Mouse (Mus musculus) midbrain, embryonic 13.5 days (tissue): ENCODE results near the gene Polr2a. TPM values are rescaled to one million over a fixed set of nuclear protein-coding genes. Genes with fewer than 3 reads are reported as not detected.

Experiments used
- ATAC-seq: fragments of 200-750 bp; cut with Nextera tagmentation; 2 replicates; pipeline ENCODE4 v1.8.0; 2017; ENCODE audit warnings: mild to moderate bottlenecking, moderate TSS enrichment, moderate library complexity
- H3K27ac ChIP-seq: fragments of 300-500 bp; sonication (generic); 2 replicates; pipeline ENCODE4 v1.5.1; 2015; ENCODE audit warnings: inconsistent platforms, mild to moderate bottlenecking, moderate library complexity
- H3K27me3 ChIP-seq: fragments of 300-500 bp; sonication (generic); 2 replicates; pipeline ENCODE4 v1.6.1; 2015; ENCODE audit warnings: mild to moderate bottlenecking, inconsistent platforms
- H3K36me3 ChIP-seq: fragments of 300-500 bp; sonication (generic); 2 replicates; pipeline ENCODE4 v1.6.1; 2015; ENCODE audit warnings: mild to moderate bottlenecking, inconsistent platforms
- H3K4me1 ChIP-seq: fragments of 300-500 bp; sonication (generic); replicated peaks from 2 replicates; pipeline ENCODE4 v1.6.1; 2015; ENCODE audit warnings: inconsistent platforms
- H3K4me2 ChIP-seq: fragments of 300-500 bp; sonication (generic); replicated peaks from 2 replicates; pipeline ENCODE4 v1.6.1; 2015; ENCODE audit warnings: moderate library complexity, mild to moderate bottlenecking, inconsistent platforms
- H3K4me3 ChIP-seq: fragments of 300-500 bp; sonication (generic); replicated peaks from 2 replicates; pipeline ENCODE4 v1.5.1; 2015; ENCODE audit warnings: mild to moderate bottlenecking, inconsistent platforms
- H3K9ac ChIP-seq: fragments of 300-500 bp; sonication (generic); replicated peaks from 2 replicates; pipeline ENCODE4 v1.6.1; 2015; ENCODE audit warnings: mild to moderate bottlenecking, inconsistent platforms
- H3K9me3 ChIP-seq: fragments of 300-500 bp; sonication (generic); 2 replicates; pipeline ENCODE4 v1.6.1; 2016; ENCODE audit warnings: mild to moderate bottlenecking, inconsistent platforms
- WGBS: fragments of 180-500 bp; shearing (Covaris S2); methylation state at CpG from one replicate; pipeline ENCODE4 v1.1.7; 2015; 5-methylcytosine and 5-hydroxymethylcytosine counted together
- polyA plus RNA-seq: library from polyadenylated mRNA; unstranded; fragments of >200 nt; fragmentation: Nextera tagmentation; extraction: Ambion mirVana; gene quantifications from 2 replicates; pipeline ENCODE4 v1.2.1, GENCODE M21; 2015

Gene Polr2a
- polyA plus RNA-seq, 1 experiment from 2014 or later = 24.9 TPM

DNA sequence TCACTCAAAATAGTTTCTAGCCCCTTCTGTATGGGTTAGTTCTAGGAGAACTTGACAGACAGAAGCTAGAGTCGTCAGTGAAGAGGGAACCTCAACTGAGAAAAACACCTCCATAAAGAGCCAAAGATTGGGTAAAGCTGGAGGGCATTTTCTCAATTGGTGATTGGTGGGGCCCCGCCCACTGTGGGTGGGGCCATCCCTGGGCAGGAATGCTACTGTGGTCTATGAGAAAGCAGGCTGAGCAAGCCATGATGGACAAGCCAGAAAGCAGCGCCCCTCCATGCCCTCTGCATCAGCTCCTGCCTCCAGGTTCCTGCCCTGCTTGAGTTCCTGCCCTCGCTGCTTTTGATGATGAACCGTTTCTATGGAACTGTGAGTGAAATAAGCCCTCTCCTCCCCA is 32.5 kb downstream of the Polr2a start:
- H3K9ac ChIP-seq = no peak overlapping the region
- ATAC-seq = no peak
- 40% methylated on average over 5 of the region's 5 CpGs for WGBS
- H3K27me3 ChIP-seq = no peaks in the 10 kb centered on the region
- no peak overlapping the region for H3K4me2 ChIP-seq
- H3K4me3 ChIP-seq = no peak overlapping the region
- H3K9me3 ChIP-seq = no peaks in the 10 kb centered on the region
- no peaks in the 10 kb centered on the region for H3K4me1 ChIP-seq
- H3K36me3 ChIP-seq = no peaks in the 10 kb centered on the region
- H3K27ac ChIP-seq = no peak overlapping the region

DNA sequence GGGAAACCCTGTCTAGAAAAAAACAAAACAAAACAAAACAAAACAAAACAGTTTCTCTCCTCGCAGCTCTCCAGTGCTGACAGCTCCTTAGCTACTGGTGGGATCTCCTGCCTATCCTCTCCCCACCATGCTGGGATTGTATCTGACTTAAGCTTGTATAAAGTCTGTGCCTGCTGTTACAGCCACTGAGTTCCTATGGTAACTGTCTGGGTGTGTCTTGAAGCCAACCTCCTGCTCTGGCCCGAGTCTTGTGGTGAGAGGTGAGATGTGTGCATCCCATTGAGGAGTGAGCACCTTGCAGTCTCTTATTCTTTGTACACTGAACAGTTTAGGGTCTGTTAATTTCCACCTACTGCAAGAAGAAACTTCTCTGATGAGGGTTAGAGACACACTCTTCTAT is 35.4 kb downstream of the Polr2a start:
- Histone ChIP-seq H3K27ac (no peak overlapping the region), H3K9ac (no peak overlapping the region)
- WGBS = 50% methylated on average over 2 of the region's 2 CpGs

DNA sequence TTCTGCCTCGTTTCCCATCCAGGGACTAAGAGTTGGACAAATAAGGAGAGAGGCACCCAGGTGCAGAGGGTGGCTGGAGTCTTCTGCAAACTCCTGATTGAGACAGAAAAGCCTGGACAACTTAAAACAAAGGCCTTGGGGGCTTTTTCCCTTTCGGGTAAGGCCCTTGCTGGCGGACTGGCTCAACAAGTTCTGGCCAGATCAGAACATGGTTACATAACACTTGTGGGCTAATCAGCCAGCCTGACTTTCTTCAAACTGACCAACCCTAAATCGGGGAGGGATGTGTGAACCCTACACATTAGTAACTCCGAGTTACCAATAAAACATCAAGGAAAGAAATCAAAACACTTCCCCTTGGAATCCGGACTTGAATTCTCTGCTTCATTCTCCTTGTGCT is 37.6 kb downstream of the Polr2a start:
- no peak overlapping the region for H3K4me2 ChIP-seq
- peaks cover 3% of the 10 kb centered on the region; the same call in 1 of the 2 replicates for H3K4me1 ChIP-seq
- no peaks in the 10 kb centered on the region for H3K27me3 ChIP-seq
- no peak overlapping the region for H3K4me3 ChIP-seq
- no peaks in the 10 kb centered on the region for H3K36me3 ChIP-seq
- no peaks in the 10 kb centered on the region for H3K9me3 ChIP-seq
- no peak overlapping the region for H3K9ac ChIP-seq
- WGBS = 88% methylated on average over 6 of the region's 6 CpGs
- ATAC-seq = no peak
- no peak overlapping the region for H3K27ac ChIP-seq

More for the DNA sequence above, 35.4 kb downstream of the Polr2a start:
- Histone ChIP-seq H3K4me1 (peaks cover 3% of the 10 kb centered on the region; the same call in 1 of the 2 replicates), H3K4me3 (no peak overlapping the region), H3K4me2 (no peak overlapping the region), H3K27me3 (no peaks in the 10 kb centered on the region), H3K9me3 (no peaks in the 10 kb centered on the region), H3K36me3 (no peaks in the 10 kb centered on the region)
- ATAC-seq = no peak

DNA sequence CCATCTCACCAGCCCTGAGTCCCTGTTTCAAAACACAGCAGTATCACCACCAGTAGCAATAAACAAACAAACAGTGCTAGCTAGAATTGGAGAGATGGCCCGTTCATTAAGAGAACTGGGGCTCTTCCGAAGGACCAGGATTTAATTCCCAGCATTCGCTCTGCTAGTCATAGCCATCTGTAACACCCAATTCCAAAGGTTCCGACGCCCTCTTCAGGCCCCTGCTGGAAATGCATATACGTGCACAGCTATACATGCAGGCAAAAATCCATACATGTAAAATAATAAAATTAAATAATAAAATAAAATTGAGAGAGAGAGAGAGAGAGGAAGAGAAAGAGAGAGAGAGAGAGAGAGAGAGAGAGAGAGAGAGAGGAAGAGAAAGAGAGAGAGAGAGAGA is 39.0 kb downstream of the Polr2a start:
- ATAC-seq = no peak
- Histone ChIP-seq H3K4me1 (peaks cover 3% of the 10 kb centered on the region; the same call in 1 of the 2 replicates), H3K9ac (no peak overlapping the region), H3K4me2 (no peak overlapping the region), H3K4me3 (no peak overlapping the region), H3K27ac (no peak overlapping the region), H3K36me3 (no peaks in the 10 kb centered on the region), H3K9me3 (no peaks in the 10 kb centered on the region), H3K27me3 (no peaks in the 10 kb centered on the region)
- WGBS = 74% methylated on average over 6 of the region's 6 CpGs

DNA sequence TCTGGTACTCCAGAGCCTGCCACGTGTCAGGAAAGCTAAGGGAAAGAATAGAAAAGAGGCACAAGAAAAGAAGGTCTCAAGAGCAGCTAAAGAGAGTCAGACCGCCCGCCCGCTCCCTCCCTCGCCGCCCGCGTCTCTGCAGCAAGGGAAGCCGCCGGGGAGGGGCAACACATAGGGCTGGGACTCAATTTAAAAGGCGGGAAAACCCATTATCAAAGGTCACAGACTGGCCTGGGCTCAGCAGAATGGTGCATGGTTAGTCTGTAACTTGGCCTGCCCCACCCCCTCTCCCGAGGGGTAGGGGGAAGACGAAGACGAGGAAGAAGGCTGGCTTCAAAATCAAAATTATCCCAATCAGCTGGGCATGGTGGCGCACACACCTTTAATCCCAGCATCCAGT is 39.8 kb downstream of the Polr2a start:
- ATAC-seq = no peak
- 24% methylated on average over 15 of the region's 15 CpGs for WGBS
- H3K9ac ChIP-seq = no peak overlapping the region

DNA sequence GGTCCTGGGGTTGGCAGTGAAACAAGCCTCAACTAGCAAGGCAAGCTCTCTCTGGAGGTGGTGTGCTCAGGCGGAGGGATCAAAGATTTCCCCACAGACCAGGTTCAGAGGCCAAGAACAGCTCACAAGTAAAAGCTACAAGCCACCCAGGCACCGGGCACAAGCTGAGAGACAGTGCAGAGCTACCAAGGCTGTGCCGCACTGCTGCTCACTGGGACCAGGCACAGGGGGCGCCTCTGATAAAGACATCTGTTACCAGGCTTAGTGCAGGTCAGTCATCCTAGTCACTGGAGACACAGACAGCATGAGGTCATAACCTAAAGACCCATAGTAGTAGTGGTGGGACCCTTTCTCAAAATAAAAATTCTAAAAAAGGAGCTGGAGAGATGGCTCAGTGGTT is 41.5 kb downstream of the Polr2a start:
- no peaks in the 10 kb centered on the region for H3K36me3 ChIP-seq
- no peak for ATAC-seq
- peaks cover 3% of the 10 kb centered on the region; the same call in 1 of the 2 replicates for H3K4me1 ChIP-seq
- no peak overlapping the region for H3K4me2 ChIP-seq
- no peaks in the 10 kb centered on the region for H3K9me3 ChIP-seq
- 59% methylated on average over 4 of the region's 4 CpGs for WGBS
- no peak overlapping the region for H3K27ac ChIP-seq
- no peaks in the 10 kb centered on the region for H3K27me3 ChIP-seq
- H3K9ac ChIP-seq = no peak overlapping the region
- H3K4me3 ChIP-seq = no peak overlapping the region

More for the DNA sequence above, 39.8 kb downstream of the Polr2a start:
- Histone ChIP-seq H3K4me3 (no peak overlapping the region), H3K27ac (no peak overlapping the region), H3K4me1 (peaks cover 3% of the 10 kb centered on the region; the same call in 1 of the 2 replicates), H3K4me2 (no peak overlapping the region; the same call in 1 of the 2 replicates), H3K9me3 (no peaks in the 10 kb centered on the region), H3K27me3 (no peaks in the 10 kb centered on the region), H3K36me3 (no peaks in the 10 kb centered on the region)

DNA sequence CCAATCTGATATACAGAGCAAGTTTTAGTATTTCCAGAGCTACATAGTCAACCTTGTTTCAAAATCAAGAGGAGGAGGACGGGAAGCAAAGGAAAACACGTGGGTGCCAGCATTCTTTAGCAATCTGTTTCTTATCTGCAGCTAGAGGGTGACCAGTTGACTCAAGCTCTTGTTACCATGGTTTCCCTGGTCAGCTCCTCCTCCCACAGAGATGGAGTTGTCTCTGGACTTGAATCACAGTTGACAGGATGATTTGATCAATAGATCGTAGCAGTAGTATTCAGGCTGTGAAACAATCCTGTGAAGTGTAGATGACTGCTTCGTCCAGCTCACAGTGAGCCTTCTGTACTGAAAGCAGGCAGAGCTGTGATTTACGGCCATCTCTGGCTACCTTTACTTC is 42.5 kb downstream of the Polr2a start:
- Histone ChIP-seq H3K9ac (no peak overlapping the region), H3K27ac (no peak overlapping the region), H3K4me2 (no peak overlapping the region), H3K4me3 (no peak overlapping the region), H3K27me3 (no peaks in the 10 kb centered on the region), H3K9me3 (no peaks in the 10 kb centered on the region), H3K4me1 (peaks cover 3% of the 10 kb centered on the region; the same call in 1 of the 2 replicates), H3K36me3 (no peaks in the 10 kb centered on the region)
- ATAC-seq = no peak
- WGBS = 29% methylated on average over 5 of the region's 5 CpGs

DNA sequence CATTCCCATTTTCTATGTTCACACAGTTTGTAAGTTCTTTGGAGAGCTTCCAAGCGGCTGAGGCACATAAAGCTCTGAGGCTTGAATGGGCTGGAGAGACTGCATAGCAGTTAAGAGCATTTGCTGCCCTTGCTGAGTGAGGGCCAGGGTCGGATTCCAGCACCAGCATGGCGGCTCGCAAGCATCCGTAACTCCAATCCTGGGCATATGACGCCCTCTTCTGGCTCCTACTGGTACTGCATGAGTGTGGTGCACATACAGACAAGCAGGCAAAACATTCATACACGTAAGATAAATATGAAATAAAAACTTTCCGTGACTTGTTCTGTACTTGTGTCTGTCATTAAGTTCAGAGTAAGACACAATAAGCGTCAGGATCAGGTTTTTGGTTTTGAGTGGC is 43.0 kb downstream of the Polr2a start:
- 61% methylated on average over 9 of the region's 9 CpGs for WGBS
- peaks cover 3% of the 10 kb centered on the region; the same call in 1 of the 2 replicates for H3K4me1 ChIP-seq

DNA sequence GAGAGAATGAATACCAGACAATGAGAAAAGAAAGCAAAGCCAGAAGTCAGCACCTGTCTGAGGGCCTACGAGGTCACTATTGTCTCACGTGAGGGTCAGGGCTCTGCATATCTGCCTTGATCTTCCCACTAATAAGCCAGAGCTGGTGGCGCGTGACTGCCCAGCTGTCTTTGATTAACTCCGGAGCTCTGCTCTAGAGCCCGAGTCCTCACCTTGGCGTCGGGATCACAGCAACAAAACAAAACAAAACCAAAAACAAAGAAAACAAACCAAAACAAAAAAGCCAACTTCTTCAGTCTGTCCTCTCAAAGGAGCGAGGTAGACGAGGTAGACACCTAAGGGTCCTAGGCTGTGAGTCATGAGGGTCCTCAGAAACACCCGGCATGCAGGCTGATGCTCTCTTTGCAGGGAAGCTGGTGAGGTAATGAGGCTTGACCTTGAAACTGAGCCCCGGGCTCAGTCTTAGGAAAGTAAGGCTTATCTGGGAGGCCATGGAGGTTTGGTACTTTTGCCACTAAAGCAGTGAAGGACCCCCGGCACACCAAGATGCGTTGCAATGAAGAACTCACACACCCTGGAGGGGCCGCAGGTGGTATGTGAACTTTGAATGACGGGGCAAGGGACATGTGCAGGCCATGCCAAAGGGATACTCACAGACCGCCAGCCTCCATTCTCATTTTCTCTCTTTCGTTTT is 43.7 kb downstream of the Polr2a start:
- Histone ChIP-seq H3K36me3 (no peaks in the 10 kb centered on the region), H3K9me3 (no peaks in the 10 kb centered on the region), H3K27ac (no peak overlapping the region), H3K27me3 (no peaks in the 10 kb centered on the region), H3K9ac (no peak overlapping the region), H3K4me2 (no peak overlapping the region), H3K4me3 (no peak overlapping the region), H3K4me1 (peaks cover 3% of the 10 kb centered on the region; the same call in 1 of the 2 replicates)
- WGBS = 71% methylated on average over 18 of the region's 18 CpGs
- ATAC-seq = no peak

More for the DNA sequence above, 43.0 kb downstream of the Polr2a start:
- no peak for ATAC-seq
- Histone ChIP-seq H3K9ac (no peak overlapping the region), H3K27me3 (no peaks in the 10 kb centered on the region), H3K36me3 (no peaks in the 10 kb centered on the region), H3K9me3 (no peaks in the 10 kb centered on the region), H3K27ac (no peak overlapping the region), H3K4me3 (no peak overlapping the region), H3K4me2 (no peak overlapping the region)

DNA sequence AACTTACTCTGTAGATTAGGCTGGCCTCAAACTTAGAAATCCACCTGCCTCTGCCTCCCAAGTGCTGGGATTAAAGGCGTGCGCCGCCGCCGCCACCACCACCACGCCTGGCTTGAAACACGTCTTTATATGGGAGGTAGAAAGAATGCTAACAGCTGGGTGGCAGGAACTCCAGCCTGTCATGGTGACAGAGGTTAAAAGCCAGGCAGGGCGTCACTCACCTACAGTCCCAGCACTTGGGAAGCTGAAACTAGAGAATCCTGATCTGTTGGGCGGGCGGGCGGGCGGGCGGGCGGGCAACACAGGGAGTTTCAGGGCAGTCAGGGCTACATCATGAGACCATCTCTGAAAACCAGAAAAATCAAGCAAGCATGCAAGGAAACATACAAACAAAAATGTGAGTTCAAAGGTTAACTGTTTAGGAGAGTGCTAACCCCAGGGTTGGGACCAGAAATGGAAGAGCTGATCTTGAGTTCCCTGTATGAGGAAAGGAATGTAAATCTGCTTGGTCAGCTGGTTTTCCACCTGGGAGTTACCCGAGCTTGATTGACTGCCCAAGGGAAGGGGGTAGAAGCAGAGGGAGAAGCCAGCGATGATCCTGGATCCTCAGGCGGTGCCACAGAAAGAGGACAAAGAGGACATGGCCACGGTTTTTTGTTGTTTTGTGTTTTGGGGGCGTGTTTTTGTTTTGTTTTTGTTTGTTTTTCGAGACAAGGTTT is 45.3 kb downstream of the Polr2a start:
- H3K27me3 ChIP-seq = no peaks in the 10 kb centered on the region
- no peak overlapping the region for H3K27ac ChIP-seq
- ATAC-seq = no peak
- no peak overlapping the region for H3K4me2 ChIP-seq
- H3K4me3 ChIP-seq = no peak overlapping the region
- H3K9me3 ChIP-seq = no peaks in the 10 kb centered on the region
- no peaks in the 10 kb centered on the region; the same call in 1 of the 2 replicates for H3K4me1 ChIP-seq
- WGBS = 83% methylated on average over 20 of the region's 20 CpGs
- no peaks in the 10 kb centered on the region for H3K36me3 ChIP-seq
- no peak overlapping the region for H3K9ac ChIP-seq

DNA sequence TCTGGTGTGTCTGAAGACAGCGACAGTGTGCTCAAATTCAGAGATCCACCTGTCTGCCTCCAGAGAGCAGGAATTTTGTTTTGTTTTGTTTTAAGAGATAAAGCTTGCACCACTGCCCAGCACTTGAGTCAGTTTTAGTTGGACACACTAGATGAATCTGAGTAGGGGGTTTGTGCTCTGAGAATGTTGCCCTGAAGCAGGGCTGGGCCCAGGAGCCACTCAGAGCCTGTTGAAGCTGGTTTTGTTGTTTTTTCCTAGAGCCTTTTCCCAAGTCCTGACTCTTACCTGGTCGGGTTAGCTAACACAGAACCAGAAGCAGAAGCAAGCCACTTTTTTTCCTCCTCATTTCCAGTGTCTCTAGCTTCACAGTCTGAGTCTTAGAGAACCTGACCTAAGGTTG is 47.4 kb downstream of the Polr2a start:
- Histone ChIP-seq H3K4me2 (no peak overlapping the region), H3K27me3 (no peaks in the 10 kb centered on the region), H3K9me3 (no peaks in the 10 kb centered on the region), H3K36me3 (no peaks in the 10 kb centered on the region), H3K4me3 (no peak overlapping the region), H3K9ac (no peak overlapping the region), H3K4me1 (no peaks in the 10 kb centered on the region; the same call in 1 of the 2 replicates), H3K27ac (no peak overlapping the region)
- WGBS = 80% methylated on average over 2 of the region's 2 CpGs
- ATAC-seq = no peak

DNA sequence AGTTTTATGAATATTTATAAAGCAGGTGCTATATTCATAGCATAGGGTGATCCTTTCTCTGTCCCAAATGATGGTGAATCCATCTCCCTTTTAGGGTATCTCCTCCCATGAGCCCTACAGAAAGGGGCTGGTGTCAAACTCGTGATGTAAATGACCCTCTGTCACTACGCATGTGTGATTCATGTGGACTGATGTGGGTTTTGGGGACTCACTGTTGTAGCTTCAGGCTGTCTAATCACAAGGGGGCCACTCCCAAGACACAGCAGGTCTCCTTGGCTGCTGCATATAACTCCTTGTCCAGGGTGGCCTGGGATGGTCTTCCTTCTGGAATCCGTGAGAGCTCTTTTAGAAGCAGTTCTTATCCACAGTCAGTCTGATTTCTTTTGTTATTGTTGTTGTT is 48.0 kb downstream of the Polr2a start:
- Histone ChIP-seq H3K9ac (no peak overlapping the region), H3K27ac (no peak overlapping the region), H3K27me3 (no peaks in the 10 kb centered on the region), H3K36me3 (no peaks in the 10 kb centered on the region), H3K9me3 (no peaks in the 10 kb centered on the region), H3K4me2 (no peak overlapping the region), H3K4me1 (no peaks in the 10 kb centered on the region), H3K4me3 (no peak overlapping the region)
- 70% methylated on average over 3 of the region's 3 CpGs for WGBS
- no peak for ATAC-seq
